Mouse (Mus musculus): ENCODE results near the gene Tmod4. TPM values are rescaled to one million over a fixed set of nuclear protein-coding genes. Genes with fewer than 3 reads are reported as not detected.
"Not testable (repeated sequence)": the region's sequence is repeated elsewhere in the genome, so short reads cannot be mapped to it uniquely, and the experiment has no call there.

The Tmod4 gene
- polyA plus RNA-seq, 1 experiment: not detected

GRCm38 (mm10) chr3:95110911-95111726, 13.2 kb upstream of the Tmod4 start, which contains the start of gene Vps72:
Gene Vps72 (plus strand): TSS chr3:95111022.
- TF ChIP-seq CTCF (IDR thresholded peaks at IDR 0.05; ENCODE audit: insufficient read depth, low read depth, low read length): no peak
- TF ChIP-seq POLR2A (IDR thresholded peaks at IDR 0.05; ENCODE audit: insufficient read depth, low read depth, low read length): peak; percentile 64
- Histone ChIP-seq H3K27ac (ENCODE audit: insufficient read depth, low read depth, low read length) (peak within 1 kb of the TSS; percentile 65), H3K4me3 (ENCODE audit: insufficient read depth, low read depth, low read length) (peak within 1 kb of the TSS; percentile 69), H3K4me1 (ENCODE audit: control insufficient read depth, insufficient read depth, low read length) (no peaks in the 10 kb centered on the region)
- WGBS: under 1% methylated on average over 54 of the region's 54 CpGs

GRCm38 (mm10) chr3:95112760-95113159, 11.5 kb upstream of the Tmod4 start:
- H3K4me1 ChIP-seq (ENCODE audit: control insufficient read depth, insufficient read depth, low read length): no peaks in the 10 kb centered on the region
- TF ChIP-seq POLR2A (IDR thresholded peaks at IDR 0.05; ENCODE audit: insufficient read depth, low read depth, low read length) (no peak), CTCF (IDR thresholded peaks at IDR 0.05; ENCODE audit: insufficient read depth, low read depth, low read length) (no peak)
- WGBS: 97% methylated on average over 1 of the region's 1 CpGs
- no peak overlapping the region for H3K27ac ChIP-seq (ENCODE audit: insufficient read depth, low read depth, low read length)
- no peak overlapping the region for H3K4me3 ChIP-seq (ENCODE audit: insufficient read depth, low read depth, low read length)

- TF ChIP-seq CTCF (IDR thresholded peaks at IDR 0.05; ENCODE audit: insufficient read depth, low read depth, low read length): no peak
- no peak for TF ChIP-seq POLR2A (IDR thresholded peaks at IDR 0.05; ENCODE audit: insufficient read depth, low read depth, low read length)
- 93% methylated on average over 2 of the region's 2 CpGs for WGBS
- H3K27ac ChIP-seq (ENCODE audit: insufficient read depth, low read depth, low read length): no peak overlapping the region
Observed at GRCm38 (mm10) chr3:95117751-95118150, 6.5 kb upstream of the Tmod4 start.

GRCm38 (mm10) chr3:95121580-95121979, 2.7 kb upstream of the Tmod4 start:
- WGBS: 80% methylated on average over 6 of the region's 6 CpGs
- Histone ChIP-seq H3K4me1 (ENCODE audit: control insufficient read depth, insufficient read depth, low read length) (peaks cover 7% of the 10 kb centered on the region), H3K4me3 (ENCODE audit: insufficient read depth, low read depth, low read length) (no peak overlapping the region), H3K27ac (ENCODE audit: insufficient read depth, low read depth, low read length) (no peak overlapping the region)
- no peak for TF ChIP-seq POLR2A (IDR thresholded peaks at IDR 0.05; ENCODE audit: insufficient read depth, low read depth, low read length)
- TF ChIP-seq CTCF (IDR thresholded peaks at IDR 0.05; ENCODE audit: insufficient read depth, low read depth, low read length): no peak

More at GRCm38 (mm10) chr3:95117751-95118150, 6.5 kb upstream of the Tmod4 start:
- no peaks in the 10 kb centered on the region for H3K4me1 ChIP-seq (ENCODE audit: control insufficient read depth, insufficient read depth, low read length)
- H3K4me3 ChIP-seq (ENCODE audit: insufficient read depth, low read depth, low read length): no peak overlapping the region

GRCm38 (mm10) chr3:95124972-95125371, 696 bp downstream of the Tmod4 start:
- WGBS: 3% methylated on average over 5 of the region's 5 CpGs
- Histone ChIP-seq H3K27ac (ENCODE audit: insufficient read depth, low read depth, low read length) (peak overlapping the region; percentile 33; the same call in 1 of the 2 replicates), H3K4me3 (ENCODE audit: insufficient read depth, low read depth, low read length) (no peak overlapping the region)

GRCm38 (mm10) chr3:95129226-95129651, 5.0 kb downstream of the Tmod4 start:
- TF ChIP-seq POLR2A (IDR thresholded peaks at IDR 0.05; ENCODE audit: insufficient read depth, low read depth, low read length) (no peak), CTCF (IDR thresholded peaks at IDR 0.05; ENCODE audit: insufficient read depth, low read depth, low read length) (no peak)
- Histone ChIP-seq H3K4me1 (ENCODE audit: control insufficient read depth, insufficient read depth, low read length) (peaks cover 9% of the 10 kb centered on the region), H3K4me3 (ENCODE audit: insufficient read depth, low read depth, low read length) (no peak overlapping the region), H3K27ac (ENCODE audit: insufficient read depth, low read depth, low read length) (no peak overlapping the region)
- WGBS: 37% methylated on average over 6 of the region's 6 CpGs

More at GRCm38 (mm10) chr3:95124972-95125371, 696 bp downstream of the Tmod4 start:
- no peak for TF ChIP-seq POLR2A (IDR thresholded peaks at IDR 0.05; ENCODE audit: insufficient read depth, low read depth, low read length)
- TF ChIP-seq CTCF (IDR thresholded peaks at IDR 0.05; ENCODE audit: insufficient read depth, low read depth, low read length): no peak
- peaks cover 7% of the 10 kb centered on the region for H3K4me1 ChIP-seq (ENCODE audit: control insufficient read depth, insufficient read depth, low read length)

- Histone ChIP-seq H3K27ac (ENCODE audit: insufficient read depth, low read depth, low read length) (no peak overlapping the region), H3K4me1 (ENCODE audit: control insufficient read depth, insufficient read depth, low read length) (peaks cover 4% of the 10 kb centered on the region), H3K4me3 (ENCODE audit: insufficient read depth, low read depth, low read length) (no peak overlapping the region)
- TF ChIP-seq POLR2A (IDR thresholded peaks at IDR 0.05; ENCODE audit: insufficient read depth, low read depth, low read length): no peak
- TF ChIP-seq CTCF (IDR thresholded peaks at IDR 0.05; ENCODE audit: insufficient read depth, low read depth, low read length): no peak
- WGBS: 88% methylated on average over 5 of the region's 5 CpGs
Observed at GRCm38 (mm10) chr3:95130081-95130480, 5.8 kb downstream of the Tmod4 start.

GRCm38 (mm10) chr3:95132389-95132788, 8.1 kb downstream of the Tmod4 start:
- not testable (repeated sequence) for H3K4me3 ChIP-seq (ENCODE audit: insufficient read depth, low read depth, low read length); H3K4me1 ChIP-seq (ENCODE audit: control insufficient read depth, insufficient read depth, low read length); H3K27ac ChIP-seq (ENCODE audit: insufficient read depth, low read depth, low read length)
- WGBS: 87% methylated on average over 2 of the region's 2 CpGs

- no peak for TF ChIP-seq CTCF (IDR thresholded peaks at IDR 0.05; ENCODE audit: insufficient read depth, low read depth, low read length)
- no peak for TF ChIP-seq POLR2A (IDR thresholded peaks at IDR 0.05; ENCODE audit: insufficient read depth, low read depth, low read length)
- Histone ChIP-seq H3K4me1 (ENCODE audit: control insufficient read depth, insufficient read depth, low read length) (peaks cover 3% of the 10 kb centered on the region), H3K27ac (ENCODE audit: insufficient read depth, low read depth, low read length) (peak overlapping the region; percentile 63), H3K4me3 (ENCODE audit: insufficient read depth, low read depth, low read length) (peak overlapping the region; percentile 57)
- 58% methylated on average over 11 of the region's 11 CpGs for WGBS
Observed at GRCm38 (mm10) chr3:95133176-95133575, 8.9 kb downstream of the Tmod4 start.

Measured in olfactory bulb, adult 2 months (tissue).